Mouse (Mus musculus): ENCODE results near the gene Rad50.

Gene Rad50

GRCm38 (mm10) chr11:53632122-53632733 lies 74.9 kb downstream of the Rad50 start:
- peak; percentile 36 to 49 for DNase-seq

- DNase-seq, result peak; percentile 82 to 86
These were observed 79.3 kb downstream of the Rad50 start for GRCm38 (mm10) chr11:53627859-53628258.

GRCm38 (mm10) chr11:53626802-53627373 lies 80.2 kb downstream of the Rad50 start:
- DNase-seq, result no peak

- no peak for DNase-seq
These were observed 83.0 kb downstream of the Rad50 start for GRCm38 (mm10) chr11:53624124-53624523.

- no peak for DNase-seq
These were observed 83.5 kb downstream of the Rad50 start for GRCm38 (mm10) chr11:53623573-53623972.

GRCm38 (mm10) chr11:53622440-53622806 lies 84.7 kb downstream of the Rad50 start:
- DNase-seq, result no peak

GRCm38 (mm10) chr11:53621582-53622439 lies 85.3 kb downstream of the Rad50 start:
- DNase-seq, result no peak

GRCm38 (mm10) chr11:53620094-53620493 lies 87.0 kb downstream of the Rad50 start:
- DNase-seq, result no peak

- no peak for DNase-seq
These were observed 87.7 kb downstream of the Rad50 start for GRCm38 (mm10) chr11:53619428-53619827.

- DNase-seq, result no peak
These were observed 88.4 kb downstream of the Rad50 start, which contains the start of gene Il4 for GRCm38 (mm10) chr11:53618619-53619198. Il4 (minus strand) TSS chr11:53618669.

GRCm38 (mm10) chr11:53617562-53618109 lies 89.5 kb downstream of the Rad50 start:
- no peak for DNase-seq

GRCm38 (mm10) chr11:53616748-53617558 lies 90.2 kb downstream of the Rad50 start:
- DNase-seq, result no peak

- DNase-seq, result no peak
These were observed 91.5 kb downstream of the Rad50 start for GRCm38 (mm10) chr11:53615575-53615974.

GRCm38 (mm10) chr11:53615172-53615571 lies 91.9 kb downstream of the Rad50 start:
- no peak for DNase-seq

- no peak for DNase-seq
These were observed 97.4 kb downstream of the Rad50 start for GRCm38 (mm10) chr11:53609672-53610071.

GRCm38 (mm10) chr11:53609231-53609630 lies 97.9 kb downstream of the Rad50 start:
- no peak for DNase-seq

- DNase-seq, result no peak
These were observed 101.5 kb downstream of the Rad50 start for GRCm38 (mm10) chr11:53605609-53606008.

GRCm38 (mm10) chr11:53604983-53605382 lies 102.1 kb downstream of the Rad50 start:
- DNase-seq, result no peak

All from kidney, postnatal 4 days (tissue).